Mouse (Mus musculus) left cerebral cortex, adult 18-20 months (tissue): ENCODE data around the gene Cysltr1. TPM values are rescaled to one million over a fixed set of nuclear protein-coding genes. Genes with fewer than 3 reads are reported as not detected.

ENCODE experiments used
- DNase-seq, 2 experiments: peaks; one replicate each; pipeline ENCODE4 v3.0.0; 2021 to 2022; ENCODE audit warnings: low spot score in 2 of 2, mixed read lengths in 1 of 2
- long read RNA-seq, 2 experiments: library from polyadenylated mRNA; stranded (forward); transcript quantifications; one replicate each; pipeline ENCODE4 v2.0.0; 2021
- total RNA-seq, 2 experiments: library from RNA; stranded (reverse); gene quantifications; 2 replicates each; pipeline ENCODE4 v1.2.3; 2021

The Cysltr1 gene
- under 1 TPM; 0.59 to 0.79 TPM for total RNA-seq
- long read RNA-seq, experiment 1, full-length matches to known transcripts: 1 of 3 reads
- long read RNA-seq, experiment 1, partial matches to known transcripts: 1 of 3 reads
- long read RNA-seq, experiment 1, other reads (novel, unspliced or antisense): 1 of 3 reads
- long read RNA-seq, experiment 2: 0 reads

DNA sequence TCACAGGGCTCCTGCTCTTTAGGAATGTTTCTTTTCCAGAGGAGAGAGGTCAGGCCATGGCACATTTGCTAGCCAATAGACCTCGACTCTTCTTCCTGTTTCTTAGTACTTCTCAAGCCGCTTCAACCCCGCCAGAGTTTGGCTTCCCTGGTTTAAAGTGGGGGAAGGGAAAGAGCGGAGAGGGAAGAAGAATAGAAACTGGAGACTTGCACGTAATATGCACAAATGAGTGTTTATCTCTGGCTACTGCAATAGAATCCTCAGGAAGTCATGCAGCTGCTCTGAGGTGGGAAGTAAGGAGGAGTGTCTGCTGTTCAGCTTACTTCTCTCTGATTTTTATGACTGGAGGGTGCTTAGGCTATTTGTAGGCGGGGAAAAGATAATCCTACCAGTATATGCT, at the start of gene Cysltr1:
Cysltr1 (minus strand) TSS at position 294 of the 400 bp plus-strand sequence.
- DNase-seq: no peak

DNA sequence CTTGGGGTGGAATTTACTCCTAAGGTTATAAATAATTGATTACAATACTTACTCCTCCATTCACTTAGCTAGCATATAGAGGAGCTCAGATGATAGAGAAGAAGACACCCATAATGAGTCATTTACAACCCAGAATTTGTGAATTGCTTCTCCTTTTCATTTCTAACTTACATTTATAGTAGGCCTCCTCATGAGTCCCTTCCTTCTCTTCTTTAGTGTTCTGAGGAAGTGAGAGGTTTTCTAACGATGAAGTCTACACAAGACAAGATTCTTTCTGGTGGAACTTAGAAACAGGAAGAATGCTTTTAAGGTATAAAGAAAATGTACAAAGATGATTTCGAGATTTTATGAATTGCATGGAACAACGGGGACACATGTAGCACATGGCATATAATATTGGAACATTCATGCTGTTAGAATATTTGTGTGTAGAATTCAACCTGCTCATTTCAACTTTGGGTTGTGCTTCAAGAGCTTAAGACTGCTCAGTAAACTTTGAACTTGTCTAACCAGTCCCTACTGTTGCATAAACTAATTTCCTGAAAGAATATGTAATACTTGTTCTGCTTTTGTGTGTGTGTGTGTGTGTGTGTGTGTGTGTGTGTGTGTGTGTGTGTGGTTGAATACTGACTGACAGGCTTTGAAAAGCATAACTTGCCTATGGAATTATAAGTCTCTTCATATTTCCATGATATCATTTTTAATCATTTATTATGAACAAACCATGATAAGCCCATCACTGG, 31.5 kb upstream of the Cysltr1 start:
- DNase-seq: no peak

DNA sequence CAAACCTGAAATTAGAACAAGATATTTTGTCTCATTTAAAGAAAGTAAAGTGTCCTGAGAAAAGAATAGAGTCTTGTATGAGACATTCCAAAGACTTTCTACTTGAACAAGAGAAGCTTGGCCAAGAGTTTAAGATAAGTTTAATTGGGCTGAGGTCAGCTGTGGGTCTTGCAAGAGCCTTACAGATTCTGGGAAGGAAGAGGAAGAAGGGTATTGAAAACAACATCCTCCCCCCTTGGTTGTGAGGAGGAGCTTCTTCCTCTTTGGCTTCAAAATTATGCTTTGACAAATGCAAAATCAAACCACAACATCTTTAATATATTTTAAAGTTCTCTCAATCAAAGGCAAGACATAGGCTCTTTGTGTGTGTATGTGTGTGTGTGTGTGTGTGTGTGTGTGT, 30.1 kb upstream of the Cysltr1 start:
- no peak for DNase-seq

DNA sequence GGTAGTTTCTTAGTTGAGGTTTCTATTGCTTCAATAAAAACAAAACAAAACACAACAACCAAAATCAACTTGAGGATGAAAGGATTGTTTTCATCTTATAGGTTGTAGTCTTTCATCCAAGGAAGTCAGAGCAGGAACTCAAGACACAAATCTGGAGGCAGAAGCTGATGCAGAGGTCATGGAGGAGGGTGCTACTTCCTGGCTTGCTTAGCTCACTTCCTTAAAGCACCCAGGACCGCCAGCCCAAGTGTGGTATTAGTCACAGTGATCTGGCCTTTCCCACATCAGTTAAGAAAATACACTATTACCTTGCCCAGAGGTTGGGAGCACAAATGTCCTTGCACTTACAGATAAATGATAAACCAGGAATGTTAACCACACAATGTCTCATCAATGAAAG, 25.0 kb upstream of the Cysltr1 start:
- DNase-seq: no peak

DNA sequence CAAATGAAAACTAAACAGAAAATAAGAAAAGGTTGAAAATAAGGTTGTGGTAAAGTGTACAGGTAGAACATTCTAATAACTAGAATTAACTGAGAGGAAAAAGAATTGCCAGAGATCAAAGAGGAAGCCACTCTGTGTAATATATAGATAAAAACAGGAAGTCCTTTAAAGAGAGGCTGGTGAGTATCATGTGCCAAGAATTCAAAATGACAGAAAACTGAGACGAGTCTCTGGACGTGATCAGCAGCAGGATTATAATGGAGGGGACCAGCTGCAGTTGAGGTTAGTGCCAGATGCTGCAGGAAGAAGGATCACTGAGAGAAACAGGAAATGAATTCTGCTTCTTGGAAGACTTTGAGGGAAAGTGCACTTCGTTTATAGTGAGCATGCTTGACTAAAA, 20.2 kb upstream of the Cysltr1 start:
- DNase-seq: no peak

DNA sequence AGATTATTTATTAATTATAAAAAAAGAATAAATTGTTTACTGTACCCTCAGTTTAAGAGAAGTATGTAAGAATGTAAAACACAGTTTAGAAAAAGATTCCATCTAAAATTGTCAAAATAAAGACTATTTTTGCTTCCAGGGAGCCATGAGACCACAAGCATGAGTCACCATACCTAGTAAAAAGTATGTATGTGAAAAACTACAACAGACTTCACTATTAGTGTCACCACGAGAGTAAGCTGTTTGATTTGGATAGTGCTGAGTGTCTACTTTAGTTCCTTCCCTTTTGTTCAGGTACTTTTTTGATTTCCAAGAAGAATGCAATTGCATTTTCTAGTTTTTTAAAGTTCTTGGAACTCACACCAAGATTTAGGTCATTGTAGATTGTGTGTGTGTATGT, 19.0 kb upstream of the Cysltr1 start:
- DNase-seq: no peak

DNA sequence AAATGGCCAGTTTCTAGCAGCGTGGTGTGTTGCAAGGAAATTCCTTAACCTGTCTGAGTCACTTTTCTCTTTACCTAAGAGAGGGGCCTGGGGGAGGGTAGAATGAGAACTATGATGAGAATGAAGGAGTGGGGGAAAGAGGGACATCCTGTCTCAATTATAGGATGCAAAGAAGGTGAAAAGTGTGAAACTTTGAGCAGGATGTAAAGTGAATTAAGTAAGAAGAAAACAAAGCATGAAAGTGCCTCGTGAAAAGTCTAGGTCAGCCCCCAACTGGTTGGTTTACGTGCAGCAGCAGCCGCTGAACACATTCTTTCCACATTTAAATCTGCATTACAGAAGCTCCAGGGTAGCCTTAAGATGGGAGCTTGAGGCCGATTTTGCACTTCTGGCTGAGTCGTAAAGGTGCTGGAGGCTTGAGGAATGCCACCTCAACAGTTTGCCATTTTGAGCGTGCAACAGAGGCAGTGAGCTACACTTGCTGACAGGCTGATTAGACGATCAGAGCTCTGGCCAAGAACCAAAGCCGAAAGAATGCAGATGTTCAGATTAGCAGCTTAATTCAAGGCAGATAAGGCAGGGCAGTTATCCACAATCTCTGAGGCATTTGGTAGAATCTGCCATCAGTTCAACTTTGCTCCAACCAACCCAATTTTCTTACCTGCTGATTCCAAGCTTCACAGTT, 763 bp downstream of the Cysltr1 start:
- no peak for DNase-seq

DNA sequence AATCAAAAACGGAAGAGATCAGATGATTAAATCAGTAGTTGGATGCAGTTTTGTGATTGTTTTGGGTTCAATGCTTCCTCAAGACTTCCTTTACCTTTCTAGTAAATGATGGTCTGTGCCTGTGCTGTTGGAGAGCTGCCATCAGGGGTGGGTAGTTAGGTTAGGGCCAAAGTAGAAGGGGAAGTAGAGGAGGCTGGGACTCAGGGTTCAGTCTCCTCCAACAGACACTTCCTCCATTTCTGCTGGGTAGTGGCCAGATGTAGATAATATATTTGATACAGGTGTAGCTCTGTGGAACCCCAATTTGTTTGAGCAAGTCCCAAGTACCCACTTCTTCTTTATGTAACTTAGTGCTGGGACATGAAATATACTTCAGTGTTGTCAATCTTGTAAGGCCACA, 7.6 kb downstream of the Cysltr1 start:
- DNase-seq: no peak

DNA sequence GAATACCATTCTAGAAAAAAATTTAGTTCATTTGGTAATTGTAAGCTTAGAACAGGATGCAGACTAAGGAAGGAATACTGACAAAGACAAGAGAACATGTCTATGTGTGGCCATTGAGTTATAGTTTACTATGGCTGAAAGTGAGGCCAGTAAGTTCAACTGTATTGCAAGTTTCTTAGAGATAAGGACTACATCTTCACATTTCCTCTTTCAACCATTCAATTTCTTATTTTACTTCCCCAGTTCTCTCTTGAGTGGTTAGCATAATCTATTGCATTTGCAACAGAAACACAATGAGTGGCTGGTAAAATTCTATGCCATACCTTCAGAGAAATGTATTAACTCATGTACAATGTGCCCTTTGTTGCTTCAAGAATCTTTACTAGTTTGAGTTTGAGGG, 9.6 kb downstream of the Cysltr1 start:
- no peak for DNase-seq

DNA sequence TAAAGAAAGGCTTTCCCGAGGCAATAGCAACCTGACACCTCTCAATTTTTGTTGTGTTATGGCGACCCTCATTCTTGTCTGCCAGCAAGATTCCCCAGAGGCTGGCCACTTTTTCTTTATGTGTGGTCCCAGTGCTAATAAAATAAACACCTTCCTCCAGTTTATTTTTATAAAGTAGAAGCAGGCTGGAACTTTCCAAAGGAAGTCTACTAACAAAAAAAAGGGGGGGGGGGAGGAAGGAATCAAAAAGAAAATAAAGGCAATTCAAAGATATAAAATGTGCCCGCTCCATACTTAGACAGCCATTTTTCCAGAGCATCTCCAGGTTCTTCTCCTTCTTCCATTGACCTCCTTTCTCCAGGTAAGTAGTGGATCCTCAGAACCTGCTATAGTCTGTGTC, 20.6 kb downstream of the Cysltr1 start, which contains the start of gene Gm5127:
Gm5127 (plus strand) TSS at position 301 of the 400 bp plus-strand sequence.
- no peak for DNase-seq

DNA sequence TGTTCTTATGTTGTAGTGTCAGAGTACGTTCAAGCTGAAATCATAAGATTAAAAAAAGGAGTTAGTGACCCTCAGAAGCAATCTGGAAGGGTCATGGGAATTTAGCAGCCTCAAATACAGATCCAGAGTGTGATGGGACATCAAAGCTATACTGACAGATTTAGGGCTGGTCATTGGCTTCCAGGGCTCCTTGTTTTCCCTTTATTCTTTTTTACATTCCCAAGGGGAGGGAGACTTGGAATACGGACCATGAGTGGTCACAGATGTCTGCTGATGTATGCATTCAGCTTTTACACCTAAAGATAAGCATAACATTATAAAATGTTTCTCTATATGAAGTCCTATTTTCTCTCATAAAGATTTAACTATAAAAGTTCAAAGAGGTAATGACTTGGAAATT, 21.3 kb downstream of the Cysltr1 start:
- DNase-seq: no peak

DNA sequence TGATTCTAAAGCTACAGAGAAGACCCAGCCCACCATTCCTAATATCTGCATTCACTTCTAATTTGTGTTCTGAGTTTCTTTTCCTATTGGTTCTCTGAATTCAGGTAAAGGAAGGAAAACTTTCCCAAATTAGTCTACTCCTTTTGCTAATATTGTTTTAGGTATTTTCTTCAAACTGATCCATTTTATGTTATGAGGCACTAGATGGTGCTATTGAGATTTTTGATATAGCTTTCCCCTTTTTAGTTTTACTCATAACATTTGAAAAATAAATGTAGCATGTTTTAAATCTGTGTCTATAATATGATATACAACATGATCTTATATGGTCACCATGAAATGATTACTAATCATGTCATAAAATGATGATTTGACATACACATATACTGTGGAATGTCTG, 23.1 kb downstream of the Cysltr1 start:
- DNase-seq: no peak

DNA sequence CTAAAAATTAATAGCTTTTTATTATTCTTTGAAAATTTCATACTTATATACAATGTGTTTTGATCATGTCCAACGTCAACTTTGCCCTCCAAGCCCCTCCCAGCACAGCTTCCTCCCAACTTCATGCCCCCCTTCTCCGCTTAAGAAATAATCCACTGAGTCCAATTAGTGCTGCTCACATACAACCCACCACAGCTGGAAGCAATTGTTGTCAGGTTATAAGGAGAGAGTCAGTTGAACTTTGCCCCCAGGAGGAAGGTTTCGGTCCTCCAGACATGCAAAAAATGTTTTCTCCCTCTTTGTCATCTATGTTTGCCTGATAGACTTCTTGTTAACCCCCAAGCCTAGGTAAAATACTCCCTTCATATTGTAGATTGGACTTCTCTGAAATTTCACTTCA, 24.5 kb downstream of the Cysltr1 start:
- no peak for DNase-seq

DNA sequence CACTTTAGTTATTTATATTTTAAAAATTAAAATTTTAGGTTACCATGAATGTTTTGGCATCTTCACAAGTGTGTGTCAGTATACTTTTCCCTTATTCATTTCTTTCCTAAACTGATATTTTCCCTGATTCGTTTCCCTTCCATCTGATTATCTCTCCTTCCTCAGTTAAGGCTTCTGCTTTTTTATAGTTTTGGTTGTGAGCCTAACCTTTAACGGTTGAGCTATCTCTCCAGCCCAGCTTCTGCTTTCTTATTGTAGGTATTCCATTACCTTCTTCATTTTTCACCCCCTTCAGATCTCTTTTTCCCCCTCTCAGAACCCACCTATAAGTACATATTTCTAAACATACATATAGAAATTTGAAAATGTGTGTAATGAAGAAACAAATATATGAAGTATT, 48.0 kb downstream of the Cysltr1 start:
- no peak for DNase-seq

DNA sequence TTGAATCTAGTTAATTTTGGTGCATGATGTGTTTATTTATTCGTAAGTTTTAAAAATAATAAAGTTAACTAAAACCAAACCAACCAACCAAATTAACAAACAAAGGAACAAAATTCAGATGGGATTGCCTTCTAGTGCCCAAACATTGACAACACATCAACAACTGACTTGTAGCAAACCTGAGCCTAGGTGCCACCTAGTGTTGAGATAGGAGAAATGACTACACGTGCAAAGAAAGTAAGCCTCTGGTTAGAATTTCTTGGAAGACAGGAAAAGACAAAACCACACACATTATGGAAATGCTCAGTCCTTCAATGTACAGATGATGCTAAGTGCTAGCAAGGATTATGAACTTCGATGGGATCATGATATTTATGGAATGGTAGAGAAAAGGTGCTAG, 67.1 kb downstream of the Cysltr1 start:
- DNase-seq: no peak

Other genes starting within 250 kb of the Cysltr1 start
- gene Fndc3c1, start 118.3 kb downstream of the Cysltr1 start, total RNA-seq: not detected
- gene Gm5127, start 20.5 kb downstream of the Cysltr1 start, total RNA-seq: under 1 TPM in 1 of 2 experiments, not detected in 1; 0.63 TPM
- not detected for gene Rtl3, start 237.0 kb upstream of the Cysltr1 start, total RNA-seq